Mouse (Mus musculus) T-helper 17 cell (primary cell): ENCODE results near the gene Ddx24.

Experiments
- in situ Hi-C, 2 experiments: fragments of 300-600 bp; cut with MboI, MseI; formaldehyde crosslinking; loops; 1 replicate in 1 of 2; 2 replicates in 1 of 2; pipeline ENCODE4 v1.15.1; 2025; ENCODE audit warnings: high pct_unique_total_duplicates in 2 of 2

Ddx24 gene

DNA sequence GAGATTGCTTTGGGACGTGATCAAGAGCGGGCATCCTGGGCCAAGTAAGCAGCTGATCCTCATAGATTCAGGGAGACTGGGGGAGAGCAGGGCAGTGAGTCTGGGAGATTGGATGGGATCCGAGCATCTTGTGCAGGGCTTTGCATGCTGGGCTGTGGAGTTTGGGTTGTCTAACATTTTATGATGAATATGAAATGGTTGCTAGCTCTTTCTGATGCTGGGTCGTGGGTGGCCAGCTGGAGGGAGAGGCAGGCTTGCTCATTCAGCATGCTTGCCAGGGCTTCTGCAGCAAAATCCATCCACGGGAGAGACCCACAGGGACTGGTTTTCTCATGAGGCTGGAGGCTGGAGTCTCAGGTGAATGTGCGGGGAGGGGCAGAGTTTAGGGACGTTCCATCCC, 34.5 kb downstream of the Ddx24 start:
- in situ Hi-C loops: no loop called here

DNA sequence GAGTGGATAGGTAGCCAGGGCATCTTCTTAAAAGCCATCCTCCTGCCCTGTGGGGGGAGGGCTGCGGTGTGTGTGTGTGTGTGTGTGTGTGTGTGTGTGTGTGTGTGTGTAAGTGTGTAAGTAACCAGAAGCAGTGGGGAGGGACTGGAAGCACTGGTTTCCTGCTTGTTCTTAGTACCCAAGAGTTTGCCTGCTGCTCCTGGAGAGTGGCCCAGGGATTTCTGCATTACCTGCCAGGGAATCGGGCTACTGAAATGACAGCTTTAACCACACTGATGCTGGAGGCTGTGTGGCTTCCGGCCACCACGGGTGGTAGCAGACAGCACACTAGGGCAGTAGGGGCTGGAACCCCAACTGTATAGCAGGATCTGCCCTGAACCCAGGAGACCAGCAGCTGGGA, 35.6 kb downstream of the Ddx24 start:
- in situ Hi-C loops: no loop called here

DNA sequence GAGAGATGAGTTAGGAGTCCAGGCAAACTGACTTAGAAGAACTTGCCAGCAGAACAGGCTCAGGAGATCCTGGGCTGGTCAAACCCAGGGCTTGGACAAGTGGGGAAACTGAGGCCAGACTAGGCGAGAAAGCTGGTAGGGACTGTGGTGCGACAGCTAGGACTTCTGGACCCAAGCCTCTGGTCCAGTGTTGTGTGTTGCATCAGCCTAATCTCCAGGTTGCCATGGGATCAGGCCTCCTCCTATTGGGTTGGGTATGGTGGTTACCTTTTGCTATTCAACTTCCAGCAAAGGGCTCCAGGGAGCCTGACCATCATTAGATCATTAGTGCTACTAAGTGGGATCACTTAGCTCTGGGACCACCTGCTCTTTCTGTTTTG, 36.3 kb downstream of the Ddx24 start:
- in situ Hi-C loops: no loop called here

DNA sequence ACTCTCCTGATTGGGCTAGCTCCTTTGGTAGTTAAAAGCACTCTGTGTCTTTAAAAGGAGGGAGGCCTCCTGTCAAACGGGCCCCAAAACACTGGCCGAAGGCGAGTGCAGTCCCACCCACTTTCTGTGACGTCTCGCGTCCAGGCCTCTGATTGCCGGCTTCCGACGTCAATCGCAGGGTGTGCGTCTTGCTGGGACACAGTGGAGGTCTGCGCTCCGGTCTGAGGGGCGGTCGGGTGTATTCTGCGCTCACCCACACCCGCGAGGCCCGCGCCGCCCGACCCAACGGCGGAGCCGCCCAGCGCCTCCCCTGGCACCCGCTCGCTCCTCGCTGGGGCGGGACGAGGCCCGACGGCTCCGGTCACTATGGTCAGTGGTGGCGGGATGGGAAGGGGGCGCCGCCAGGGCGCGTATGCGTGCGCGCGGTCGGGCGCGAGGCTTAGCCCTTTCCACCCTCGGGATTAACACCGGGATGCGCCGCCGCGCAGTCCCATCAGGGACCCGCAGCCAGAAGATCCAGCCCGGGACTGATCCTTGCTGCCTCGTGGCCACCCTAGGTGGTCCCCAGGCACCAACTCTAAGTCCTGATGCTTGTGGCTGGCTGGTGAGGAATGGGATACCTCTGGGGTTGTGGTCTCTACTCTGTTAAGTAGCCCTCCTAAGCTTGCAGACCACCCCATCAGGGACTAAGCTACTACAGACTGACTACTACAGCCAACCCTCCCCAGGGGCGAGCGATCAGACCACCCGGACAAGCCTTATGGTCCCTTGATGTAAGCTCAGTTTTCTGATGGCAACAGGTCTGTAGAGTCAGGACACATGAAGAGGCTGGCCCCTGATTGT, 36.9 kb downstream of the Ddx24 start, which contains the start of gene Otub2:
TSS of gene Otub2 (plus strand) at position 178 of the 843 bp plus-strand sequence.
- in situ Hi-C loops: no loop called here

DNA sequence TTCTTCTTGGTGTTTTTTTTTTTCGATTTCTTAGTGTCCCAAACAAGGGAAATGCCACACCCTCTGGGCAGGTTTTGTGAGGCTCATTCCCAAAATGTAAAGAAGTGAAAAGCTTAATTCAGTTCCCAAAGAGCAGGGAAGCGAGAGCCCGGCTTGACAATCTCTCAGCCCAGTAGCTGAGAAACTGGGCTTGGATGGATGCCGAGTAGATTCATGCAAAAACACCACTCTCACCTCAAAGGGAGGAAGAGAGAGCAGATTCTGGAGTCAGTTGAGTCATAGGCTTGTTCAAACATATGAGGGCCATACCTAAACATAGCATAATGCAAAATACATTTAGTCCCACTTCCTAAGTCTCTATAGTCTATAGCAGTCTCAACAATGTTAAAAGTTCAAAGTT, 45.4 kb downstream of the Ddx24 start:
- in situ Hi-C loops: no loop called here

DNA sequence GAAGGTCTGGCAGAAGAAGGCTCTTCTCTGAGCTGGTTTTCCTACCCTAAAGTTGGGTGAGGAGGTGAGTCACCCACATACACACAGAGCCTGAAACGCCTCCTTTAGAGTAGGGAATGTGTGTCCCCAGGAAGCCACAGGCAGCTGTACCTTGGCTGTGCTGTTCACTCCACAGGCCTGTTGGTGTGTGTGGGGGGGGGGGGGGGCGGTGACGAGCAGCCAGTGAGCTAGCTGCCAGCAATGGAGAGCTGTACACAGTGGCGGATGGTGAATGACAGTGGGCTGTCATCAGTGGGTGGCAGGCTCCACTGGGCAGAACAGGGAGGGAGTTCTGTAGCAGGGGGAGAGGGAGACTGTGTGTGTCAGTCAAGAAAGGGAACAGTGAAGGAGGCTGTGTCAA, 48.9 kb downstream of the Ddx24 start:
- in situ Hi-C loops: no loop called here

DNA sequence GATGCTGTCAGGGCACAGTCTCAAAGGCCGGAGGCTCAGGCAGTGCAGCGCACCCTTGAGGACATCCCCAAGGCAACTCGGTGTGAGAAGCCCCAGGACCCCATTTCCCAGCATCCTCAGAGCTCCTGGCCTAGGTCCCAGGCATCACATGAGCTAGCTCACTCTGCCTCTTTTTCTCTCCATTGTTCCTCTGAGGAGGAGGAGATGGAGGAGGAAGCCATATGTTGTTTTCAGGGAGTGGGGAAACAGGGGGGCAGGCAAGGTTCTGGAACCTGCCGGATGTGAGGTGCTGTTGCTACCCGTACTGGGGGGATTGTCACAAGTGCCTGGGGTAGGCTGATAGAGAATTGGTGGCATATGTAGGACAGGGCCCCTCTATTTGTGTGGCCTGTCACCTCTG, 49.5 kb downstream of the Ddx24 start:
- in situ Hi-C loops: no loop called here

DNA sequence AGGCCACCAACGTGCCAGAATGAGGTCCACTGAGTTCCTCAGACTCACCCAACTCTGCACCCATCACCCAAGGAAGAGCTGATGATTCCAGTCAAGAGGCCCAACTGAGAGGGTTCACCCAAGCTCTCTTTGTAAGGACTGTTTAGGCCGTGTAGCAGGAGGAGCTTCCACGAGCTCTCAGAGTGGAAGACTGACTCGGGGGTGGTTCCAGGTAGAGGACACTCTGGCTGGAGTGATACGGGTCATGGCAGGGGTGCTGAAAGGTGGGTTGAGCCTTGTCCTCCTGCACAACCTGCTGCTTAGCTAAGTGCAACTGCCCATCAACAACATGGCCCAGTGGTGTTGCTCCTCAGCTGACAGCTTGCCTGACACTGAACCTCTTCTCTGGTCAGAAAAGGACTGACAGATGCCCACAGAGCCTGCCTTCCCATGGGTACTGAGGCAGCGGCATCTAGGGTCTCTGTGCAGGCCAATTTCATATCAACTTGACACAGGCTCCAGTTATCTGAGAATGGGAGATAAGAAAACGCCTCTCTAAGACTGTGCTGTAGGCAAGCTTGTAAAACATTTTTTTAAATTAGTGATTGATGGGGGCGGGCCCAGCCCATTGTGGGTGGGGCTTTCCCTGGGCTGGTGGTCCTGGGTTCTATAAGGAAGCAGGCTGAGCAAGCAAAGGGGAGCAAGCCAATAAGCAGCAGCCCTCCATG, 51.9 kb downstream of the Ddx24 start:
- in situ Hi-C loops: no loop called here

DNA sequence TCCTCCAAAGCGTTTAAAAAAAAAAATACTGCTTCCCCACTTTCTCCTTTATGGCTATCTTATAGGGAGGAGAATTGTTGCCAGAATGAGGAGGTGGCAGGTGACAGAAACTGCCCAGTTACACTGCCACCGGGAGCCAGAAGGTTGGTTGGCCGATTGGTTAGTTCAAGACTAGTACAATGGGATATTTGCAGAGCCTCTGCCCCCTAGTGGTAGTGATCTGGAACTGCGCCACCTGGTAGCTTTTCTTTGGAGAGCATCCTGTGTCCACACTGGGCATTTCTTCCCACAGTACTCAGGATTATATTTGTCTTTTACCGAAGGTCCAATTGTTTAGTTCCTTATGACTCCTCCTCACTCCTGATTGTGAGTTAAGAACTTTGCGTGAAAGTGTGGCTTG, 53.9 kb downstream of the Ddx24 start:
- in situ Hi-C loops: no loop called here

DNA sequence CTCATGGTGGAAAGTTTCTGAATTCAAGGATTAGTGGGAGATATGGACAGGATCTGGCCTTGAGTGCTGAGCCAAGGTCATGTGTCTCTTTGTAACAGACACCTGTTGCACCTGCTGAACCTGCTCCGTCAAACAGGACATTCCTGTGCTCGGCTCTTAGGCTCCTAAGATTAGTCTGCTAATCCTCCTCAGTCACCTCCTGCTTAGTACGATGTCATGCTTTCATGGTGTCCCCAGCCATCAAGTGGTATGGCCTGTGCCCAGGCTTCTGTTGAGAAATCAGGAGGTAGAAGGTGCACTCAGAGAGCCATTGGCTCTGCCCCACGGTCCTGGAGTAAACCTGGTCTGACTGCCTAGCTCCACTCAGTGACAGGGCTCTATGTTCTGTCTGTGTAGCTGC, 54.8 kb downstream of the Ddx24 start:
- in situ Hi-C loops: no loop called here

DNA sequence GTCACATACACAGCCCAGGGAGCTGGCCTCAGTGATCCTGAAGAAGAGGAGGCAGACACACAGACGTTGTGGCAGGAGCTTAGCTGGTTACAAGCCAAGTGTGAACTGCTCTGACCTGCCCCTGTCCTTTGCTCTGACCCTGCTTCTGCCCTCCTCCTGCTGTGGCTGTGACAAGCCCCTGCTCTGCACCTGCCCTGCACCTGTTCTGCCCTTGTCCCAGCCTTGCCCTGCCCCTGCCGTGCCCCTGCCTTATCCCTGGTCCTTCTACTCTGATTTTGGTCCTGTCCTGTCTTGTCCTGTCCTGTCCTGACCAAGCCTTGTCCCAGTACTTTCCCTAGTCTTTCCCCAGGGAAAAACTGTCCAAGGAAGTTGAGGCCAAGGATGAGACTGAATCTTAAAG, 56.9 kb downstream of the Ddx24 start:
- in situ Hi-C loops: loop anchor here (5.0 kb wide), 2 partner anchors 46 to 226 kb away; no protein-coding TSS in a partner anchor

DNA sequence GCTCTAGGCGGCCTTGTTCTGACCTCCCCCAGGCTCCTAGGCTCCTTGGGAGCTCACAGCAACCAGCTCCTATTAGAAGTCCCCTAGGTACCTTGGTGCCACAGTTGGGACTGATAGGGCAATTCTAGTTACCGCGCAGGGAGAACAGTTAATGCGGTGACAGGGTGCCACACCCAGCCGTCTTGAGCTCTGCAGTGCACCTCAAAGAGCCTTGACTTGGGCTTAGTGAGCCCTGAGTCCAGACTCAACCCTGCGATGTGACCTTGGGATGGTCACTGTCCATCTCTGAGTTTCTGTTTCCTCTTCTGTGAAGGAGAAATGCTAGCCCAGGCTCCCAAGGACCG, 57.3 kb downstream of the Ddx24 start:
- in situ Hi-C loops: loop anchor here (5.0 kb wide), 2 partner anchors 46 to 226 kb away; no protein-coding TSS in a partner anchor

DNA sequence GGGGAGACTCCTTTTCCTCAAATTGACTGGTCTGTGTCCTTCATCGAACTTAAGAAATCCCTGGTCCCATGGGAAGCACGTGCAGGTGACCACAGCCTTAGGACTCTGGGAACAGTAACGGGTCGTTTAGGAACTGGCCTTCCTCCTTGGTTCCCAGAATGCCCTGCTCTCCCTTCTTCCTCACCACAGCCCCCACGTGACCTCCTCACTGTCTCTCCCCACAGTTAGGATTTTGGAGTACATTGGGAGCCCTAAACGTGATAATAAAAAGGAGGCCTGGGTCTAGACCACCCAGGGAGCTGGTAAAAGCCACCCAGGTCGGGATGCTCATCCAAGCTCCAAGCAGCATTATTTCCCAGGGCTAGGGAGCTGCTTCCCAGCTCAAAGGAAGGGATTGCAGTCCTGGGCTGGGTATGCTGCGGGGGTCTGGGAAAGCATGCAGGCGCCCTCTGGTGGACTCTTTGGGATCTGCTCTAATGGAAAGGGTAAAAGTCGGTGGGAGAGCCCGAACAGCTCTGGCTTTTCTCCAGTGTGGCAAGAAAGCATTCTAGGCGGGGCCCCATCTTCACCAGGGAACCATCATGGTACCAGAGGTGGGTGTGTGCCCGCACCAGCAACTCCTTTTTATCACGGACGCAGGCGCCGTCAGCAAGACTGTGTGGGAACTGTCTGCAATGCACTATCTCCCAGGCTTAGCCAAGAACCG, 57.9 kb downstream of the Ddx24 start:
- in situ Hi-C loops: loop anchor here (5.0 kb wide), 2 partner anchors 45 to 225 kb away; no protein-coding TSS in a partner anchor

DNA sequence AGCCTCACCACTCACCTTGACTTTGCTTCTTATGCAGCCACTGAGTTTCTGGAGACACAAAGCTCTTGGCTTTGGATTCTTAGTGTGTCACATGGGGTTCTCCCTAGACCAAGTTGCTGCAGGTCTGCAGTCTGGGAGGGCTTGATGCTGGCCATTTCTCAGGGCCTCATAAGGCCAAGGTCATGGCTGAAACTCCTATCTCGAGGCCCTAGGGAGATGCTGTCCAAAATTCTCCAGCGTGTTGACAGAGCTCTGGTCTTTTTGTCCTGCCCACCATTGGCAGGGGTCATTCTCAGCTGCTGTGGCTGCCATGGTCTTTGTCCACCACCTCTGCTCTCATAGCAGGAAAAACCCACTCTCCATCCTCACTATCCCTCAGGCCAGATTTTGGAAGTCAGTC, 58.5 kb downstream of the Ddx24 start:
- in situ Hi-C loops: loop anchor here (5.0 kb wide), 2 partner anchors 45 to 225 kb away; no protein-coding TSS in a partner anchor

DNA sequence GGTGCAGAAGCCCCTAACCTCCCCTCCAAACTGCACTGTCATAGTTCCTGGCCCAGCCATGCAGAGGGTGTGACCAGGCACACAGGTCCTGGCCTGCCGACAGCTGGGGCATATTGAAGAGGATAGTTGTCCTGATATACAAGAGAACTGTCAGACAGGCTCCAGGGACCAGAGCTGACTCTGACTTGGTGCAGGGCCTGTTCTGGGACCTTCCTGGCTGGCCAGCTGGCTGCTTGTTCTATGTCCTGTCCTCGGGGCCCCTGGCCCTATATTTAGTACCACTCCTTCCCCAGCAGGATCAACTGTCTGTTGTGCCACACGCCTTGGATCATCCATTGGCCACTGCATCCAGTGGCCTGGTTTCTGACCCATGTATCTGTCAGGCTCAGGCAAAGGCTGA, 63.3 kb downstream of the Ddx24 start:
- in situ Hi-C loops: loop anchor here in 1 of 2 experiments (5.0 kb wide), 1 partner anchor 220 kb away; no protein-coding TSS in a partner anchor

DNA sequence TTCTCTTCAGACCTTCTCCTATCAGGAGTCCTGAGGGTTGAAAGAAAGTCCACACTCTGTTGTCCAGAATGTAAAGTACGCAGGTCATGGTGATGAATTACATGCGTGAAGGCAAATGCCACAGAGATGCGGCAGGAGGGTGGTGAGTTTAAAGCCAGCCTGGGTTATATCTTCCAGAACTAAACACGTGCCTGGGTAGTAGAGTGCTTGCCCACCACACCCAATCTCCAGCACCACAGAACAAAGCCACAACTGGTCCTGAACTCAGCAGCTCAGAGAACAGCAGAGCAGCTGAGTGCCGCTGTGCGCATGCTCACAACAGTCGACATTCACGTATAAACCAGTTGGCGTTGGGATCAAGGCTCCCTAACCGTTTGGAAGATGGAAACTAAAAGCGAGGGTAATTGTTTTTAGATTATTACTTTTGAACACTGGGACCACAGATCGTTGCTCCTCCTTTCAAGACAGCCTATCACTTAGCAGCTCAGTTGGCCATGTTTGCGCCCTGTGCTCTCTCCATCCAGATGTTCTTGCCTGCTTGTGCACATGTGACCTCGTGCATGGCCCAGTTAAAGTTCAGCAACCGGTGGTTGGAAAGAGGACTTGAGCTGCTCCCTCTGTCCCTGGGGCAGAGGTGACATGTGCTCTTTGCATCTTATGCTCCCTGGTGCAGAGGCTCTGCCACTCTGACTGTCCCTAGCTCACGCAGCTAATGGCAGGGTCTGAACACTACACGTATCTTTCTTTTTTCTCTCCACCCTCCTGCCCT, 63.9 kb downstream of the Ddx24 start:
- in situ Hi-C loops: loop anchor here in 1 of 2 experiments (5.0 kb wide), 1 partner anchor 219 kb away; no protein-coding TSS in a partner anchor

DNA sequence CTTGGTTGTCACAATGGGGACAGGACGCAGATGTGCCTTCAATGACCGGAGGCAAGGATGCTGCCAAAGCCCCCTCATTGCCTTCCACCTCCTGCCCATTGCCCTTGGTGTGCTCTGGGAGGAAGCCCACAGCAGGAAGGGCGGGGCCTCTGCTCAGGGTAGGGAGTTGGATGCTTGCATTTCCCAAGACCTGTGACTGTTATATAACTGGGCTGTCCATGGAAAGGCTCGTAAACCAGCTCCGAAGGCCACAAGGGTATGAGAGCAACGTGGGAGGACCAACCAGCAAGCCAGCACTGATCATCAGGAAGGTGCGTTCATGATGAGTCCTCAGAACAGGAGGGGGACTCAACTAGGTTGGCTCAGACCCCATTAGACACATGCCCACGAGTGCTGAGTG, 64.8 kb downstream of the Ddx24 start:
- in situ Hi-C loops: loop anchor here in 1 of 2 experiments (5.0 kb wide), 1 partner anchor 219 kb away; no protein-coding TSS in a partner anchor

DNA sequence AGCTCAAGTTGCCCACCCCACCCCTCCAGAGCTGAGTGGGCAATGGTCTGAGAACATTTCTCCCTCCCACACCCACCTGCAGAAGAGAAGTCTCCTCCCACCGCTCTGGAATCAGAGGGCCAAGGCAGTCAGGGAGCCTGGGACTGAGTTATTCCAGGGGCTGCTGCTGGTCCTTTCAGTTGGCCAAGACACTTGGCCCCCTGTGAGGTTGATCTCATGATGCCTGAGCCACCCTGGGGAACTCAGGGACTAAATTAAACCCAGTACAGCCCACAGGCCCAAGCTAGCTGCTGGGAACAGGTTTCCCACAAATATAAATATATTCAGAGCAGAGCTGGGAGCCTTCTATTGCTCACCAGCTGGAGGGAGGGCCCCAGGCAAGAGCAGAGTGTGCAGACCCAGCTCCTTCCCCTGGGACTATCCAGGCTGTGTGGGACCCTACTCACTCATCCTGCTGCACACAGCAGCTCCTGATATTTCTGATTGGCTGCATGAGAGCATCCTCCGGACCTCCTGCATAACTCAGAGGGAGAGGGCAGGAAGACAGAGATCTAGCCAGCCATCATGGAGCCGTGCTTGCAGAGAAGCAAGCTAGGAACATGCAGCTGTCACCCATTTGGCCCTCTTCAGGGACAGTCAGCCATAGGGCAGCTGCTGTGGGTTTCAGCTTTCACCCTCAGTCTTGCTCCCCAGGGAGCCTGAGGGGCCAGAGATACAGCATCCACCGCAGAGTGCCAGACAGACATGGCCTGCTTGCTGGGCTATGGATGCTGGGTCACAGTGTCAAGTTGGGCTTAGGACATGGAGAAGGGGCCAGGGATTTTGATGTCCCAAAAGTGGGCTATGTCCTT, 66.5 kb downstream of the Ddx24 start:
- in situ Hi-C loops: no loop called here

DNA sequence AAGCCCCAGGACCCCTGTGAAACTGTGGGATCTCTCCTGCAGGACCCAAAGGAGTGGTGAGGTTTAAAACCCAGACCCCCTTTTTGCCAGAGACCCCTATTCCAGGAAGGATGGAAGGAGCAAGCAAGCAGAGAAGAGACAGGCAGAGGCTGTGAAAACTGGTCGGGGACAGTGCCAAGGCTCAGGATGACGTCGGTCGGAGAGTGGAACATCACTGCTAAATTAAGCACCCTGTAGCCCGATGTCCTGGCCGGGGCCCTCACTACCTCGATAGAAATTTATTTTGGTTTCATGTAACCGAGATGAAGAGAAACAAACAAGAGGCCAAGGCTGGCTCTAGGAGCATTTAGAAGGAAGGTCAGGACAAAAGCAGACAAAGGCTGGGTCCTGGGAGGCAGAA, 67.4 kb downstream of the Ddx24 start:
- in situ Hi-C loops: no loop called here
